Mouse (Mus musculus): ENCODE measurements at regions not wholly inside any gene's neighbourhood (a gene's known extent, or its start where the extent isn't known, plus 50 kb on each side); places are given as distances from the start of the nearest gene placed in this dataset.
A peak's percentile ranks its signal among the peaks of the same experiment; 100 is the strongest.

DNA sequence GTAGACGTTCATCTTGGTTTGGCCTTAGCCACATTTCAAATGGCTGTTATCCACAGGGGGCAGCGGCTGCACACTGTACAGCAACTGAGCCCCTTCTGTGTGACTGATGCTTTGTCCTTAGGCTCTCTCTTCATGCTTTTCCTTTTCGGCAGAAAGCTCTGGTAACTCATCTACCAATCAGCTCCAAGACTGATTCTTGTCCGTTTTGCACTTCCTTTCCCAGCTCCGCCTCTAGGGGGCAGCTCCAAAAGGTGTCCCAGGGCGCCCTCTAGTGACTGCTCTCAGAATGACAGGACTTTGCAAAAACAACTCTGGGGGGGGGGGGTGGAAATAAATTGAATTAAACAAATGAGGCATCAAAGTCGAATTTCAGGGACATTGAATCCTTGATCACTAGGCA lies 173.0 kb downstream of the Cog6 start:
- no peaks in the 10 kb centered on the region for H3K27me3 ChIP-seq (replicated peaks; ENCODE audit: control insufficient read depth, insufficient read depth, low read length)
- H3K9me3 ChIP-seq (ENCODE audit: control insufficient read depth, low read length), result no peaks in the 10 kb centered on the region
- no peak for ATAC-seq
- no peaks in the 10 kb centered on the region for H3K36me3 ChIP-seq (ENCODE audit: control insufficient read depth, insufficient read depth)
- no peaks in the 10 kb centered on the region for H3K4me1 ChIP-seq (replicated peaks; ENCODE audit: control insufficient read depth, insufficient read depth, low read length)
- H3K9ac ChIP-seq (replicated peaks; ENCODE audit: low read depth, low read length), result no peak overlapping the region
- H3K4me3 ChIP-seq (replicated peaks; ENCODE audit: low read length), result no peak overlapping the region
- 26% methylated on average over 7 of the region's 7 CpGs for WGBS
- H3K4me2 ChIP-seq (ENCODE audit: low read length), result no peak overlapping the region
- no peak overlapping the region for H3K27ac ChIP-seq (ENCODE audit: low read length)

DNA sequence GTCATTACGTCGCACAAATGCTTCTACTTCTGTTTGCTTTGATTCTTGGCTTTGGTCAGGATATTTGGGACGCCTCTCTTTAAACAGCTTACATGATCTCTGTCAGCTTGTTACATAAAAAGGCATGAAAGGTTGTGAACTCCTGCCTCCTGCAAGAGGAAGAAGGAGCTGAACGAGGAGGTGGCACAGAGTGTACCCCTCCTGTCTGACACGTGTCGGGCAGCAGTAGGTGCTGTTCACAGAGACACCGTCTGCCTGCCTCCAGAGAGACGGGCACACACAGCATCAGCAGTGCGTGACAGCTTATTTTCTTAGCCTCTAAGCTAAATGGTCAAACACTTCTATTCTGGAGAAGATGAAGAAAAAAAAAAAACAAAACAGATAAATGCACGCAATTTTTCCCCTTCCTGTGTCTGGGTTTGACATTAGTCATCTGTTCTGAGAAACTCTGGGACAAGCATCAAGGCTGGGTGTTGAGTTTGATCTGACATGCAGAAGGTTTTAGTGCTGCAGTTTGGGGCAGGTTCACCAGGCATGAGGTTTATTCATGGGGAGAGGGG lies 174.1 kb downstream of the Cog6 start:
- Histone ChIP-seq H3K36me3 (ENCODE audit: control insufficient read depth, insufficient read depth) (no peaks in the 10 kb centered on the region), H3K27ac (ENCODE audit: low read length) (no peak overlapping the region), H3K4me2 (ENCODE audit: low read length) (no peak overlapping the region), H3K4me3 (replicated peaks; ENCODE audit: low read length) (no peak overlapping the region), H3K9me3 (ENCODE audit: control insufficient read depth, low read length) (no peaks in the 10 kb centered on the region), H3K27me3 (replicated peaks; ENCODE audit: control insufficient read depth, insufficient read depth, low read length) (no peaks in the 10 kb centered on the region), H3K9ac (replicated peaks; ENCODE audit: low read depth, low read length) (no peak overlapping the region), H3K4me1 (replicated peaks; ENCODE audit: control insufficient read depth, insufficient read depth, low read length) (no peaks in the 10 kb centered on the region)
- 85% methylated on average over 10 of the region's 10 CpGs for WGBS
- no peak for ATAC-seq

DNA sequence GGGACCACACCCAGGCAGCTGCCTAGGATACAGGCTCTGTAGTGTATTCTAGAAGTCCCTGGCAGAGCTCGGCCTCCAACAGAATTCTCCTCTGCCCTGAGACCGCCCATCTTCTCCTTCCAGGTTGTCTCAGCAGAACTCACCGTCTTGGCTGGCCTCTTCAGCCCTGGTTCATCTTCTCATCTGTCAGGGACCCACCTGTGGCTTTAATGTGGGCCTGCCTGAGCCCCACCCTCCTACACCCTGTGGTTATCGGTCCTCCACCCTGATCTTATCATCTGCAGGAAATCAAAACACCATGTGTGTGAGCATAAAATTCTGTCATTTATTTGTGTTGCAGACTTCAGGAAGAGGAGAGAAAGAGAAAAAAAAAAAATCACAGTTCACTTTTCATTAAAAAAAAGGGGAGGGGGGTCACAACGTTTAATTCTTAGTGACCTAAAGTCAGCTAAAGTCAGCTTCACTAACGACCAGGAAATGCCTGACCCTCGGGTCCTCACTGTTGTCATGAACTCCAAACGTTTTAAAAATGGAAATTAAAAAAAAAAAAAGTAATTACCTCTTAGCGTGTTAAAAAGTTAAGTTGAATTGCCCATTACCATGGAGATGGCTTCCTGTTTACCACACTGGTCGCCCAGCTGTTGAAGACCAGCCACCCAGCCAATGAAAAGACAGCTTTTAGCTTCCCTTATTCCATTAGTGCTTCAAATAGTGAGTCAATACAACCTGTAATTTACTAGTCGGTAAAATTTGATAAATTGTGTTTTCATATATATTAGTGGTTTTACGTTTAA lies 176.7 kb downstream of the Cog6 start:
- H3K9ac ChIP-seq (replicated peaks; ENCODE audit: low read depth, low read length), result no peak overlapping the region
- no peaks in the 10 kb centered on the region for H3K9me3 ChIP-seq (ENCODE audit: control insufficient read depth, low read length)
- WGBS, result 61% methylated on average over 12 of the region's 12 CpGs
- no peaks in the 10 kb centered on the region for H3K36me3 ChIP-seq (ENCODE audit: control insufficient read depth, insufficient read depth)
- no peak overlapping the region for H3K27ac ChIP-seq (ENCODE audit: low read length)
- no peak for ATAC-seq
- H3K27me3 ChIP-seq (replicated peaks; ENCODE audit: control insufficient read depth, insufficient read depth, low read length), result no peaks in the 10 kb centered on the region
- H3K4me2 ChIP-seq (ENCODE audit: low read length), result no peak overlapping the region
- peaks cover 5% of the 10 kb centered on the region for H3K4me1 ChIP-seq (replicated peaks; ENCODE audit: control insufficient read depth, insufficient read depth, low read length)
- no peak overlapping the region for H3K4me3 ChIP-seq (replicated peaks; ENCODE audit: low read length)

DNA sequence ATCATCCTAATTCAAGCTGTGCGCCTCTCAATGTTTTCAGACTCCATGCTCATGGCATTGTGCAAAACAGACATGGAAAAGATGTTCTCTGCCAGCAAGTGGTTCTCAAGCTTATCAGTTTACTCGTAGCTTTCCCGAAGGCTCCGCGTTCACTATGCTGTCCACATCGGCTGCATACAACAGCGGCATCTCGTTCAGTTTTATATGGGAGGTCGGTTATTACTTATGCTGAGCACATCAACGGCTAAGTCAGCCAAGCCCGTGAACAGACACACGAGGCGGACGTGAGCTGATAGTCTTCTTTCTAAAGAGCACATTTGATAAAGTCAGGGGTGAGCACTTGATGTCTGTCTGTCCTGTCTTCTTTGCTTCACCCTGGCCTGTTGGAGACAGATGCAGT lies 179.0 kb downstream of the Cog6 start:
- Histone ChIP-seq H3K27me3 (replicated peaks; ENCODE audit: control insufficient read depth, insufficient read depth, low read length) (no peaks in the 10 kb centered on the region), H3K4me3 (replicated peaks; ENCODE audit: low read length) (no peak overlapping the region), H3K4me2 (ENCODE audit: low read length) (no peak overlapping the region), H3K9me3 (ENCODE audit: control insufficient read depth, low read length) (no peaks in the 10 kb centered on the region), H3K27ac (ENCODE audit: low read length) (peak overlapping the region; percentile 20; the same call in 1 of the 2 replicates), H3K36me3 (ENCODE audit: control insufficient read depth, insufficient read depth) (no peaks in the 10 kb centered on the region), H3K4me1 (replicated peaks; ENCODE audit: control insufficient read depth, insufficient read depth, low read length) (peaks cover 5% of the 10 kb centered on the region), H3K9ac (replicated peaks; ENCODE audit: low read depth, low read length) (no peak overlapping the region)
- ATAC-seq, result no peak
- 63% methylated on average over 14 of the region's 14 CpGs for WGBS

DNA sequence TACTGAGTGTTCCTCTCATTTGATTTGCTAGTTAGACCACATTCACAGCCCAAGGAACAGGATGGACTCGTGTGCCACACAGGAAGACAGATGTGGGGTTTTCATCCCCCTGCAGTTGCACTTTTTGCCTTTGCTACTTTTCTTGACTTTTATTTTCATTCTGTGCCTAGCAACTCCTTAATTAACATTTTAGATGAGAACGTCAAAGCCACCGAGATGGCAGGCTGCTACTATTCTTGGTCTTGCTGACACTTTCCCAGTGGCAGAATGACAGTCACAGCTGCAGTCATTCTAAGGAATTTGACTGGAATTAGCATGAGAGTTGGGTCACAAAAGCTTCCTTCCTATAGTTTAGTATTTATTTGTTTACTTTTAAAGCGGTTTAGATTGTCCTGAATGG lies 179.5 kb downstream of the Cog6 start:
- Histone ChIP-seq H3K36me3 (ENCODE audit: control insufficient read depth, insufficient read depth) (no peaks in the 10 kb centered on the region), H3K4me1 (replicated peaks; ENCODE audit: control insufficient read depth, insufficient read depth, low read length) (peaks cover 5% of the 10 kb centered on the region), H3K4me3 (replicated peaks; ENCODE audit: low read length) (no peak overlapping the region), H3K9ac (replicated peaks; ENCODE audit: low read depth, low read length) (no peak overlapping the region), H3K4me2 (ENCODE audit: low read length) (no peak overlapping the region), H3K27me3 (replicated peaks; ENCODE audit: control insufficient read depth, insufficient read depth, low read length) (no peaks in the 10 kb centered on the region), H3K9me3 (ENCODE audit: control insufficient read depth, low read length) (no peaks in the 10 kb centered on the region), H3K27ac (ENCODE audit: low read length) (no peak overlapping the region)
- 25% methylated on average over 4 of the region's 4 CpGs for WGBS
- ATAC-seq, result 0 out of 2 replicates have a peak, but pooled peaks have one; percentile 38

DNA sequence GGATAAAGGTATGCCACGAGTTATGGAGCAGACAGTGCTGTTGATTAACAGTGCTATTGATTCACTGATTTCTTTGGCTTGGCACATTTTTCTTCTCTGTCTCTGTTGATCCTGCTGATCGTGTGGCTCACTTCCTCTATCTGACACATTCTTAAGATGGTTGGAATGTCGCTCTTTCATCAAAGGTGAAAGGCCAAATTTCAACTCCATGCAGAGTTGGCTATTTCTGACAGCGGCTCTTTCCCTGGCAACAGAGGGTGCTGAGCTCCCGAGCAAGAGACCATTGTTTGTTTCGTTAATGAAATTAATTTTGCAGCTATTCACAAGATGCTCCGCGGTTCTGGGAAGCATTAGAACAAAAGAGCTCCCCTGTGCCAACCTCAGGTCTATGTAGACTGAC lies 180.3 kb downstream of the Cog6 start:
- H3K9ac ChIP-seq (replicated peaks; ENCODE audit: low read depth, low read length), result no peak overlapping the region
- H3K27me3 ChIP-seq (replicated peaks; ENCODE audit: control insufficient read depth, insufficient read depth, low read length), result no peaks in the 10 kb centered on the region
- WGBS, result 12% methylated on average over 8 of the region's 8 CpGs
- H3K27ac ChIP-seq (ENCODE audit: low read length), result no peak overlapping the region
- no peak for ATAC-seq
- H3K4me2 ChIP-seq (ENCODE audit: low read length), result no peak overlapping the region
- H3K4me1 ChIP-seq (replicated peaks; ENCODE audit: control insufficient read depth, insufficient read depth, low read length), result peaks cover 5% of the 10 kb centered on the region
- no peaks in the 10 kb centered on the region for H3K9me3 ChIP-seq (ENCODE audit: control insufficient read depth, low read length)
- no peaks in the 10 kb centered on the region for H3K36me3 ChIP-seq (ENCODE audit: control insufficient read depth, insufficient read depth)
- no peak overlapping the region for H3K4me3 ChIP-seq (replicated peaks; ENCODE audit: low read length)

DNA sequence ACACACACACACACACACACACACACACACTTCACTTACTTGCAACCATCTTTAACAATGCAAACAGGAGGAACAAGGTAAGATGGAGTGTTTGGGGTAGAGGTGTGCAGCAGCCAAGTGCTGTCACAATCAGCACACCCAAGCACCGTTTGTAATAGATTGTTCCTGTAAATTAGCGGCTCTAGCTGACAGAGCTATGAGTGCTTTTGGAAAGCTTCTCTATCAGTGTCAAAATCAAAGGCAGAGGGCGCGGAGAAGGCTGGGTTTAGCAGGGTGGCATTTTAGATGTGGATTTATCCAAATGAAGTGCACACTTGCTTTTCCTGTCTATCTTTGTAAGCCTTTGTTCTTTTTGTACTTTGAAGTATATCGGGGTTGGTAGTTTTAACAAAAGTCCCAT lies 184.6 kb downstream of the Cog6 start:
- no peaks in the 10 kb centered on the region for H3K9me3 ChIP-seq (ENCODE audit: control insufficient read depth, low read length)
- H3K9ac ChIP-seq (replicated peaks; ENCODE audit: low read depth, low read length), result no peak overlapping the region
- WGBS, result 69% methylated on average over 5 of the region's 5 CpGs
- no peak overlapping the region for H3K27ac ChIP-seq (ENCODE audit: low read length)
- ATAC-seq, result no peak
- peaks cover 2% of the 10 kb centered on the region for H3K4me1 ChIP-seq (replicated peaks; ENCODE audit: control insufficient read depth, insufficient read depth, low read length)
- H3K4me2 ChIP-seq (ENCODE audit: low read length), result no peak overlapping the region
- H3K36me3 ChIP-seq (ENCODE audit: control insufficient read depth, insufficient read depth), result no peaks in the 10 kb centered on the region
- H3K27me3 ChIP-seq (replicated peaks; ENCODE audit: control insufficient read depth, insufficient read depth, low read length), result no peaks in the 10 kb centered on the region
- no peak overlapping the region for H3K4me3 ChIP-seq (replicated peaks; ENCODE audit: low read length)

DNA sequence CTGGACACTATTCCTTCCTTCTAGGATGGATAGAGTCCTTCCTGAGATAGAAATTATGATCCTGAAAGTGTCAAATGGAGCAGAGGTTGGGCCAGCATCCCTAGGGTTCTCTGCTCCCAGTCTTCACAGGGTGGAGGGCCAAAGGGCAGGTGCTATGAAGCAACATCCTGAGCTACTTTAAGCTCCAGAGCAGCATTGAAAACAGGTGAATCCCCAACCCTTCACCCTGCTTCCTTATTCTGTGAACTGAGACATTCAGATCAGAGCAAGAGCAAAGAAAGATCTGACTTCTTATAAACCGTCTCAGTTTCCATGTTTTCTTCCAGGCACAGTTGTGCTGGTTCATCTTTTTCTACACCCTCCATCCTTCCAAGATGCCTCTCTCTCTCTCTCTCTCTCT lies 185.1 kb downstream of the Cog6 start:
- no peak overlapping the region for H3K9ac ChIP-seq (replicated peaks; ENCODE audit: low read depth, low read length)
- 85% methylated on average over 1 of the region's 1 CpGs for WGBS
- no peak overlapping the region for H3K4me3 ChIP-seq (replicated peaks; ENCODE audit: low read length)
- no peaks in the 10 kb centered on the region for H3K9me3 ChIP-seq (ENCODE audit: control insufficient read depth, low read length)
- H3K4me1 ChIP-seq (replicated peaks; ENCODE audit: control insufficient read depth, insufficient read depth, low read length), result no peaks in the 10 kb centered on the region
- no peak overlapping the region for H3K4me2 ChIP-seq (ENCODE audit: low read length)
- no peaks in the 10 kb centered on the region for H3K36me3 ChIP-seq (ENCODE audit: control insufficient read depth, insufficient read depth)
- no peak for ATAC-seq
- no peaks in the 10 kb centered on the region for H3K27me3 ChIP-seq (replicated peaks; ENCODE audit: control insufficient read depth, insufficient read depth, low read length)
- H3K27ac ChIP-seq (ENCODE audit: low read length), result no peak overlapping the region

DNA sequence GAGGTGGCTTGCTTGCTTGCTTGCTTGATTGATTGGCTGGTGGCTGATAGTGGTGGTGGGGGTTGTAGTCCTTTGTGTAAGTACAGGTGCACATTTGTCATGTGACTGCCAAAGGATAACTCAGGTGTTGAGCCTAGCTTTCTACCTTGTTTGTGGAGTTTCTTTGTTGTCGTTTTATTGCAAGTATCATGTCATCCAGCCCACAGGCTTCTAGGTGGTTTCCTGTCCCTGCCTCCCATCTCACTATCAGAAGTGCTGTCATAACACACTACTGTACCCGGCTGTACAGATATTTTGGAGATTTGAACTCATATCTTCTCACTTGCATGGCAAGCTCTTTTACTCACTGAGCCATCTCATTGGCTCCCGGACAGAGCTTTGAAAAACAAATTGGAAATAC lies 186.9 kb downstream of the Cog6 start:
- 78% methylated on average over 3 of the region's 3 CpGs for WGBS
- H3K9me3 ChIP-seq (ENCODE audit: control insufficient read depth, low read length), result no peaks in the 10 kb centered on the region
- no peaks in the 10 kb centered on the region for H3K27me3 ChIP-seq (replicated peaks; ENCODE audit: control insufficient read depth, insufficient read depth, low read length)
- H3K9ac ChIP-seq (replicated peaks; ENCODE audit: low read depth, low read length), result no peak overlapping the region
- H3K27ac ChIP-seq (ENCODE audit: low read length), result no peak overlapping the region
- ATAC-seq, result no peak
- no peak overlapping the region for H3K4me2 ChIP-seq (ENCODE audit: low read length)
- H3K36me3 ChIP-seq (ENCODE audit: control insufficient read depth, insufficient read depth), result no peaks in the 10 kb centered on the region
- H3K4me1 ChIP-seq (replicated peaks; ENCODE audit: control insufficient read depth, insufficient read depth, low read length), result no peaks in the 10 kb centered on the region
- no peak overlapping the region for H3K4me3 ChIP-seq (replicated peaks; ENCODE audit: low read length)

Measured in forebrain, embryonic 16.5 days (tissue).